Mouse (Mus musculus): ENCODE data around the gene Ubfd1. TPM values are rescaled to one million over a fixed set of nuclear protein-coding genes. Genes with fewer than 3 reads are reported as not detected.

Gene Ubfd1
- polyA plus RNA-seq, 1 experiment from 2014 or later = 74.8 TPM

DNA sequence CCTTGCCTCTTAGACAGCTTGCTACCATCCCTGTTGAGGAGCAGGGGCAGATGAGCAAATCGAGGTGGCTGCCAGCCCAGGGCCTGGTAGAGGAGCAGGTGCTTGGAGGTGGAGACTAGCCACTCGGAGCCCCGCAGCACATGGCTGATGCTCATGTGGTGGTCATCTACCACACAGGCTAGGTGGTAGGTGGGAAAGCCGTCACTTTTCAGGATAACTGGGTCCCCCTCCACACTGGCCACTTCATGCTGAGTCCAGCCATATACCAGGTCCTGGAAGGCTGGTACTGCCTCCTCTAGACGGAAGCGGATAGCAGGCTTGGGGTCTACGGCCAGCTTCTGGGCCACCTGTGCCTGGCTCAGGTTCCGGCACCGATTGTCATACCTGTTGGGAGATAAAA is 18.8 kb upstream of the Ubfd1 start:
- ATAC-seq = no peak
- H3K27ac ChIP-seq = no peak overlapping the region
- 94% methylated on average over 9 of the region's 9 CpGs for WGBS

DNA sequence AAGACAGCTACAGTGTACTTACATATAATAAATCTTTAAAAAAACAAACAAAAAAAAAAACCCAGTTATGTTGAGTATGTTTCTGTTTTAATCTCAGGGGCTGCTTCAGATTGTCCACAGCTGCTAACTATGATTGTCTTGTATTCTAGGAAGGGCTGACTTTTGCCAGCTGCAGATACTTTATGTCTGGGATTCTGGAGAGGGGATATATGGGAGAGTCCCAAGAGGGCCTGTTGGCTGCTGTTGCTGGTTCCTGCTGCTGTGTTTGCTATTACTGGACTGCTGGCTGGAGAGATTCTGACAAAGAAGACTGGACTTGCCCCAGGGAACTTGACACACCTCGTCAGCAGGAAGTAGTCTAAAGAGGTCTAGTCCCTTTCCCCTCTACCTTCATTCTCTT is 16.1 kb upstream of the Ubfd1 start:
- H3K4me2 ChIP-seq (replicated peaks) = no peak overlapping the region
- no peak overlapping the region for H3K27ac ChIP-seq
- no peaks in the 10 kb centered on the region for H3K27me3 ChIP-seq
- no peak overlapping the region for H3K9ac ChIP-seq (replicated peaks)
- no peaks in the 10 kb centered on the region for H3K4me1 ChIP-seq (replicated peaks)
- ATAC-seq = no peak
- H3K9me3 ChIP-seq = no peaks in the 10 kb centered on the region
- WGBS = 91% methylated on average over 1 of the region's 1 CpGs
- peaks cover 50% of the 10 kb centered on the region for H3K36me3 ChIP-seq
- no peak overlapping the region for H3K4me3 ChIP-seq (replicated peaks)

More for the DNA sequence above, 18.8 kb upstream of the Ubfd1 start:
- no peak overlapping the region for H3K4me3 ChIP-seq (replicated peaks)
- H3K4me1 ChIP-seq (replicated peaks) = no peaks in the 10 kb centered on the region
- peaks cover 44% of the 10 kb centered on the region for H3K36me3 ChIP-seq
- no peaks in the 10 kb centered on the region for H3K9me3 ChIP-seq
- H3K4me2 ChIP-seq (replicated peaks) = no peak overlapping the region
- H3K9ac ChIP-seq (replicated peaks) = no peak overlapping the region
- no peaks in the 10 kb centered on the region for H3K27me3 ChIP-seq

DNA sequence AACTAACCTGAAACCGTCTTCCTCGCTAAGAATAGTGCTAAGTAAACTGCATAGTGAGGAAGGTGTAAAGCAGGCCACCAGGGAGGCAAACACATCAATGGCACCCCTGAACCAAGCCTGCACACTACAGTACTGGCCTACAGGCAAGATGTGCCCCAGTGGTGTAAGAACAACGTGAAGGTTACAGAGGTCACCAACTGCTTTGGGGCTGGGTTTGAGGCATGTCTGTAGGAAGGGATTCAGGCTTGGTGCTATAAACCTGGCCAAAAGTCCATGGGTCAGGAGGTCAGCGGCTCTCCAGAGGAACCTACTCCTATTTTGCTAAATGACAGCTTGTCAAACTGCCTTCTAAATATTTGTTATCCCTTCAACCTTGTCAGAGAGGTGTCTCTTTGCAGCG is 10.3 kb upstream of the Ubfd1 start:
- no peaks in the 10 kb centered on the region for H3K9me3 ChIP-seq
- no peak overlapping the region for H3K9ac ChIP-seq (replicated peaks)
- H3K27me3 ChIP-seq = no peaks in the 10 kb centered on the region
- no peaks in the 10 kb centered on the region for H3K4me1 ChIP-seq (replicated peaks)
- H3K36me3 ChIP-seq = peaks cover 52% of the 10 kb centered on the region
- H3K27ac ChIP-seq = no peak overlapping the region
- no peak overlapping the region for H3K4me2 ChIP-seq (replicated peaks)
- WGBS = 97% methylated on average over 5 of the region's 5 CpGs
- ATAC-seq = no peak
- H3K4me3 ChIP-seq (replicated peaks) = no peak overlapping the region

DNA sequence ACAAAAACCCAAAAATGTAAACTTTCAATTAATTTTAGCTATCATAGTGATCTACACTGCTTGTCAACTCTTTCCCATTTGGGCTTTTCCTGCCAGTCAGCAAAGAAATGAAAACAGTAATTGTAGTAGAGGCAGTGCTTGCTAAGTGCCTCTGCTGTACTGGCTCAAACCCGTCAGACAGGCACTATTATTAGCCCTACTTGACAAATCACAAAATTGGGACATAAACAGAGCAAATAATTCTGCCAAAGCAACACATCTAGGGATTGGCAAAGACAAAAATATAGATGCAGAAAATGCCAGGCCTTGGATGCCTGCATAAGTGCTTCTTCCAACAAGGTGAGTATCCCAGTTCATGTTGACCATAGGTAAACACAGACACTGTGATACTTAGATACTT is 1.3 kb upstream of the Ubfd1 start:
- Histone ChIP-seq H3K27ac (no peak overlapping the region), H3K4me3 (replicated peaks) (no peak overlapping the region), H3K4me1 (replicated peaks) (peaks cover 35% of the 10 kb centered on the region), H3K4me2 (replicated peaks) (peak overlapping the region; percentile 89; the same call in 1 of the 2 replicates), H3K9ac (replicated peaks) (0 out of 2 replicates have a peak overlapping the region, but pooled peaks have one; percentile 97), H3K27me3 (no peaks in the 10 kb centered on the region), H3K36me3 (peaks cover 29% of the 10 kb centered on the region), H3K9me3 (no peaks in the 10 kb centered on the region)
- 96% methylated on average over 1 of the region's 1 CpGs for WGBS
- no peak for ATAC-seq

DNA sequence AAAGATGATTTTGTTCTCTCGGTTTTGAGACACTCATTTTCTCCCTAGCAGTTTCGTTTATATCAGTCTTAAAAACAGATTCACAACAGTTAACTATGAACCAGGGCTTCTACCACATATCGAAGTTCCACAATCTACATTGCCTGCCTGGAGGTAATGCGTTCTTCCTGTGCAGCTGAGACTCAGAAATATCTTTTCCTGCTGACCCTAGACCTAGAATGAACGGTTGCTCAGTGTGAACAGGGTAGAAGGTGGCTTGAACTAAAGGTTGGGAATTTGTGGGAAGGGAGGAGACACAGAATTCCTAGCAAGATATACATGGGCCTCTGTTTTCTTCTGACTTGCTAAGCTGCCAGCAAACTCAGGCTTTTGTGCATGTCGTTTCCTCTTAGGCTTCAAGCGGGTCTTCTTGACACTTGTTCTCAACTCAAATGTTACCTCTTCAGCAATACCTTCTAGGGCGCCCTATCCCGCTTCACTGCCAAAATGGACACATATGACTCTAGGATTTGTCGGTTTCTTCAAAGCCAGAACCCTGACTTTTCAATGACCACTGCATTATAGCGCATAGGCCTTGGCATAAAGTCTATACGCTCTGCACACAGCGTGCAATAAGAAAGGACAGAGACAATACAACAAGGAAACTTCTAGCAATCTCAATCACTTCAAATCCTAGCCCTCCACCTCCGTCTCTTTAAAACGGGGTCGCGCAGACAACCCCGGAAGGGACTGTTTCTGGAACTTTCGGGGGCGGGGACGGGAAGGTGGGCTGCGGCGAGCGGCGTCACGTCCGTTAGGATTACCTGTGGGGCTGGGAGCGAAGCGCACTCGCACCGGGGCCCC is 652 bp upstream of the Ubfd1 start:
- H3K9ac ChIP-seq (replicated peaks) = peak overlapping the region; percentile 97
- H3K4me3 ChIP-seq (replicated peaks) = peak overlapping the region; percentile 99
- ATAC-seq = no peak
- 21% methylated on average over 31 of the region's 31 CpGs for WGBS
- H3K27me3 ChIP-seq = no peaks in the 10 kb centered on the region
- peaks cover 35% of the 10 kb centered on the region for H3K36me3 ChIP-seq
- peaks cover 37% of the 10 kb centered on the region for H3K4me1 ChIP-seq (replicated peaks)
- peak overlapping the region; percentile 97 for H3K27ac ChIP-seq
- H3K4me2 ChIP-seq (replicated peaks) = peak overlapping the region; percentile 89
- H3K9me3 ChIP-seq = no peaks in the 10 kb centered on the region

DNA sequence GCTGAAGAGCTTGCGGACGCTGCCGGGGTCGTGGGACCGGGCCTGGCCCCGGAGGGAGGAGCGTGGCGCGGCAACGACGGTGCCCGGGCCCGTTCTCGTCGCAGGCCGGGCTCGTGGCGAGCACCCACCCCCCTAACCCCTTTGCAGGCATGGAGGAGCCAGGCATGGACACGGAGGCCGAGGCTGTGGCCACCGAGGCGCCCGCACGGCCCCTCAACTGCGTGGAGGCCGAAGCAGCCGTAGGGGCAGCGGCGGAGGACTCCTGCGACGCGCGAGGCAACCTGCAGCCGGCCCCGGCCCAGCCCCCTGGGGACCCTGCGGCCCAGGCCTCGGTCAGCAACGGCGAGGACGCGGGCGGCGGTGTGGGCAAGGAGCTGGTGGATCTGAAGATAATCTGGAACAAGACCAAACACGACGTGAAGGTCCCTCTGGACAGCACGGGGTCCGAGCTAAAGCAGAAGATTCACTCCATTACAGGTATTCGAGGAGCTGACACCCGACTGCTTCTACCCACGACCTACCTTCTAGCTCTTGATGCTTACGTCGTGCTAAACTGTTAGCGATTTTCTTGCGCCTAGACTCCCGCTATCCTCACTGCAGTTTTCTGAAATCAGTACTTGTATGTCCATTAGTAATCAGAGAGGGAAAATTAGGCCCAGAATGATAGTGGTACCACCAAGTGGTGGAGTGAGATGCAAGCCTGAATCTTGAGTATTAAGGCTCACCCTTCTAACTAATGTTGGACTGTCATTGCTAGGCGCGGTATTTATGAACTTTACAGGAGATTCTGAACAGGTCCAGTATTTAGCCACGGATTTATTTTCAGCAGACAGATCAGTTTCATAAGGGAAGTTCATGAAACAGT is 774 bp downstream of the Ubfd1 start:
- H3K36me3 ChIP-seq = peaks cover 39% of the 10 kb centered on the region
- H3K9me3 ChIP-seq = no peaks in the 10 kb centered on the region
- peak overlapping the region; percentile 97 for H3K9ac ChIP-seq (replicated peaks)
- ATAC-seq = peak; percentile 59; the same call in 1 of the 2 replicates
- peak overlapping the region; percentile 97 for H3K27ac ChIP-seq
- H3K4me2 ChIP-seq (replicated peaks) = peak overlapping the region; percentile 89
- peaks cover 37% of the 10 kb centered on the region for H3K4me1 ChIP-seq (replicated peaks)
- no peaks in the 10 kb centered on the region for H3K27me3 ChIP-seq
- peak overlapping the region; percentile 99 for H3K4me3 ChIP-seq (replicated peaks)
- WGBS = 1% methylated on average over 58 of the region's 58 CpGs

DNA sequence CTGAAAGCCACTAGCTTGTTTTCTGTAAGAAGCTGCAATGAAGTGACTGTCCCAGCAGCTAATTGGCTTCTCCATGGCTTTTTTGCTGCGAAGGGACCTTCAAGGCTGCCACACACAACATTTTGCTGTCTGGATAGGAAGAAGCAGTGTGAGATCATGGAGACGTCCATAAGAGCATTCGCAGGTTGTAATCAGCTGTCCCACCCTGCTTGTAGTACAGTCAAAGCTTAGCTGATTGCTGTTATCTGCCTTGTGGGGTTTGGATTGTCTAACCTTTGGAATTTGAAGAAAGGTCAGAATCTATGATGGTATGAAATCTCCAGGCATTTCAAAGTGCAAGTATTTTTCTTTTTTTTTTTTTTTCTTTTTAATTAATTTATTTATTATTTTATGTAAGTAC is 7.4 kb downstream of the Ubfd1 start:
- no peaks in the 10 kb centered on the region for H3K9me3 ChIP-seq
- ATAC-seq = no peak
- no peak overlapping the region for H3K4me2 ChIP-seq (replicated peaks)
- no peak overlapping the region for H3K9ac ChIP-seq (replicated peaks)
- WGBS = 89% methylated on average over 3 of the region's 3 CpGs
- no peak overlapping the region for H3K27ac ChIP-seq
- peaks cover 91% of the 10 kb centered on the region for H3K36me3 ChIP-seq
- H3K4me3 ChIP-seq (replicated peaks) = no peak overlapping the region
- no peaks in the 10 kb centered on the region for H3K27me3 ChIP-seq
- H3K4me1 ChIP-seq (replicated peaks) = peaks cover 10% of the 10 kb centered on the region

DNA sequence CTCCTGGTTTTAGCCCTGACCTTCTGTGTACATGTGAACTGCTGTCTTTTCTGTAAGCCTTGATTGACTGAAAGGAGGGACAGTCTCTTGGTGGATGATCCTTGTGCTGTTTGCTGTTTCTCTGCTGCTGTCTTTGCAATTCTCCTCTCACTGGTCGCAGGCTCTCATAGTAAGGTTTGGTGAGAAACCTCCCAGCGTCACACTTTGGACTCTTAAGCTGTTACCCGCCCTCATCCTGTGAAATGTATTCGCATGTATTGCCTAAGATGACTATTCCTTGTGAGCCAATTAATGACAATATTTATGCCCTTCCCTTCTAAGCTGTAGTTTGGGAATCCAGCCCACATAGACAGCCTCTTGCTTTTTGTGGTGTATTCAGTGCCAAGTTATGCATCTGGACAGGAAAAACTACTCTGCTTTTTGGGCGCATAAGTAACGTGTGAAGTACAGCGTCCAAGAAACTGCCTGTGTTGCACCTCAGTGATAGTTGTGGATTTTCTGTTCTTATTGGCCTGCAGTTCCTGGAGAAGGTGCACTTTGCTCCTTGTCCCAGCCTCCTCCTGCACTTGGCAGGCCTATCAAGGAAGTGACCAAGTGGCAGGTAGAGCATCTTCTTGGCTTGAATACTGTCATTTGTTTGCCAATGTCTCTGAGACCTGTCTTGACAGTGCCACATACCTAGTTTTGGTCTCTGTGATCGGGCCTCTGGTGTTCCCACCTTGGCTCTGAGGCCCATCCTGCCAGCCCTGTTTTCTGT is 13.0 kb downstream of the Ubfd1 start:
- WGBS = 96% methylated on average over 8 of the region's 8 CpGs

DNA sequence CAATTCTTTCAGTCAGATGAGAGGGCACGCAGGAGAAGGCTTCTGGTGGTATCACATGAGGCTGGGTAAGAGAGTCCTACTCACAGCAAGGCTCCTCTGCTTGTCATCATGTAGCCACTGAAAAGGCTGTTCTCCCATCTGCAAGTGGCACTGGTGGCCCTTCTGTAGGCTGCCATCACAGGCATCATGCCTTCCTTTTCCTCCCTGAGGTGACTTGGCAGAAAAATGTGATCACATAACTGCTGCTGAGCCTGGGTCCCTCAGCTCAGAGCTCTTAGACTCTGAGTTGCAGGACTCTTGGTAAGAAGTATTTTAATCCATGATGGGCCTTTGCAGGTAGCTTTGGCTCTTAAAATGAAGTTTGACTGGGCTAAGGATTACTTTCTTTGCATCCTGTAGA is 14.1 kb downstream of the Ubfd1 start:
- no peak for ATAC-seq
- Histone ChIP-seq H3K36me3 (peaks cover 83% of the 10 kb centered on the region), H3K27ac (no peak overlapping the region), H3K9me3 (no peaks in the 10 kb centered on the region), H3K27me3 (no peaks in the 10 kb centered on the region), H3K4me1 (replicated peaks) (no peaks in the 10 kb centered on the region), H3K4me2 (replicated peaks) (no peak overlapping the region), H3K9ac (replicated peaks) (no peak overlapping the region), H3K4me3 (replicated peaks) (no peak overlapping the region)
- 89% methylated on average over 1 of the region's 1 CpGs for WGBS

More for the DNA sequence above, 13.0 kb downstream of the Ubfd1 start:
- Histone ChIP-seq H3K4me1 (replicated peaks) (no peaks in the 10 kb centered on the region), H3K36me3 (peaks cover 88% of the 10 kb centered on the region), H3K27ac (no peak overlapping the region), H3K9ac (replicated peaks) (no peak overlapping the region), H3K4me2 (replicated peaks) (no peak overlapping the region), H3K4me3 (replicated peaks) (no peak overlapping the region), H3K9me3 (no peaks in the 10 kb centered on the region), H3K27me3 (no peaks in the 10 kb centered on the region)
- ATAC-seq = no peak

DNA sequence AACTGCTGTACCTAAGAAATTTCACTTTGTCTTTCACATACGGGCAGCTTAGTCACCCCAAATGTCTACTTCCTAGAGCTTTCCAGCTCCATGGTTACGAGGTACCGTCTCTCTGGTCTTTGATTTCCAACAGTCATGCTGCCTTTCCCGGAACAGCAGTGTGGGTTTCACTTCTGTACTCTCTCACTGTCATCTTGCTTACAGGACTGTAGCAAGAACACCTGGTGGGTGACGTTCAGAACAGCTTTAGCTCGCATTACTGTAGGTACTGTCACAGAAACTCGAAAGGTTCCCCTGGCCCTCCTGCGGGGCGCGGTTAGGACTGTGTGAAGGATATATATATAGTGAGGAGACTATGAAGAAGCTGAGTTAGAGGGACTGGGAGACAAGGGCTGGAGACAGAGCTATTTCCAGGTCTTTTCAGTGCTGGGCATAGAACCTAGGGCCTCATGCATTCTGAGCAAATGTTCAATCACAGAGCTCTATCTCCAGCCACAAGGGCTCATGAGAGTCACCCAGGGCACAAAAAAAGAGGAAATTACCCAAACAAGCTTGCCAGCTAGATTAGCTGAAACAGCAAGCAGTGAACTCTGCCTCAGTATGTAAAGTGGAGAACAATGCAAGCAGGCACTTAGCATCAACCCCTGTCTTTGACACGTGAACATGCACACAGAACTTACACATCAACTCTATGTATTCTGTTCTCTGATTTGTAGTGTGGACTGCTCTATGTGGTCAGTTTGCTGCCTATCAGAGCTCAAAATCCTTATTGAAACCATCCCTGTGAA is 20.4 kb downstream of the Ubfd1 start:
- H3K9me3 ChIP-seq = no peaks in the 10 kb centered on the region
- ATAC-seq = no peak
- H3K4me2 ChIP-seq (replicated peaks) = no peak overlapping the region
- peaks cover 86% of the 10 kb centered on the region for H3K36me3 ChIP-seq
- 93% methylated on average over 11 of the region's 11 CpGs for WGBS
- no peak overlapping the region for H3K4me3 ChIP-seq (replicated peaks)
- H3K27ac ChIP-seq = no peak overlapping the region
- no peak overlapping the region for H3K9ac ChIP-seq (replicated peaks)
- H3K27me3 ChIP-seq = no peaks in the 10 kb centered on the region
- no peaks in the 10 kb centered on the region for H3K4me1 ChIP-seq (replicated peaks)

Data from midbrain, embryonic 13.5 days (tissue).